Mouse (Mus musculus): ENCODE measurements around the gene Birc3. TPM values are rescaled to one million over a fixed set of nuclear protein-coding genes. Genes with fewer than 3 reads are reported as not detected.

Gene Birc3
- total and polyA plus RNA-seq, 3 experiments, result 11.6 to 26.5 TPM; not detected in 1

DNA sequence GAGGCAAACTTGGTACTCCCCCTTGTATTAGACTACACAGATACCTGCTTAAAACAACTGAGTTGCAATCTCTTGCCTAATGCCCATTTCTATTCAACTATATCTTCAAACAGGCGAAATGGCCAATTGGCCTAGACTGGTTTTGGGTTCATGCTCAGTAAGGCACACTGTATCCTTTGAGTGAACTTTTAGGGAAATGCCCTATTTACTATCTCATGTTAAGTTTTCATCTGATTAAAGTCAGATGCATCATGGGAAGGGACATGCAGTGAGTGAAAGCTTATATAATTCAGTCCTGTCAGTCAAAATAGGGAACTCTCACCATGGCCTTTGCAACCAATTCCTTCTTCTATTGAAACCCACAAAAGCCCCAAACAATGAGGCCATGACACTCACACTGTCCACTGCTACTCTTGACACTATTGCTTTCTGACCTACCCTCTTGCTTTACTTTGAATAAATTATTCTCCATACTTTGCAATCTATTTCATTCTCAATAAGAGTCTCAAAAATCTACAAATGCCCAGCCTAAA lies 26.3 kb downstream of the Birc3 start:
- Histone ChIP-seq H3K9ac (ENCODE audit: control insufficient read depth, low read depth, low read length, poor library complexity, severe bottlenecking) (no peak overlapping the region), H3K27me3 (ENCODE audit: control insufficient read depth in 1 of 2, insufficient read depth in 2 of 2, low read length in 2 of 2) (no peaks in the 10 kb centered on the region), H3K4me3 (ENCODE audit: control insufficient read depth in 1 of 2, insufficient read depth in 1 of 2, low read depth in 2 of 2, low read length in 2 of 2) (no peak overlapping the region), H3K36me3 (ENCODE audit: control insufficient read depth in 1 of 2, insufficient read depth in 2 of 2, low read length in 2 of 2) (no peaks in the 10 kb centered on the region; a peak in 1 of 4 replicates), H3K27ac (ENCODE audit: control insufficient read depth, low read depth, low read length) (no peak overlapping the region), H3K79me2 (ENCODE audit: control insufficient read depth, insufficient read depth, low read length, poor library complexity) (no peaks in the 10 kb centered on the region), H3K4me1 (ENCODE audit: control insufficient read depth in 1 of 2, insufficient read depth in 2 of 2, low read length in 2 of 2) (peaks cover 0 to under 1% of the 10 kb centered on the region in 2 experiments; a peak in 1 of 4 replicates), H3K9me3 (replicated peaks; ENCODE audit: insufficient read depth, low read length) (no peaks in the 10 kb centered on the region)
- DNase-seq (ENCODE audit: low read depth, low spot score), result peak; percentile 45
- TF ChIP-seq MEF2A (IDR thresholded peaks at IDR 0.05; ENCODE audit: extremely low read depth, insufficient replicate concordance, low read depth, low read length, poor library complexity, severe bottlenecking), result no peak
- TF ChIP-seq JUND (IDR thresholded peaks at IDR 0.05; ENCODE audit: low read depth, low read length), result no peak
- no peak for TF ChIP-seq POLR2AphosphoS5 (IDR thresholded peaks at IDR 0.05; ENCODE audit: borderline replicate concordance, low read depth, low read length)
- TF ChIP-seq ZKSCAN1 (IDR thresholded peaks at IDR 0.05; ENCODE audit: low read depth, low read length), result no peak
- no peak for TF ChIP-seq ZC3H11A (IDR thresholded peaks at IDR 0.05; ENCODE audit: low read depth, low read length)
- TF ChIP-seq CTCF (IDR thresholded peaks at IDR 0.05 in 2 of 3, conservative IDR thresholded peaks at IDR 0.05 in 1 of 3; ENCODE audit: control insufficient read depth in 1 of 3, insufficient read depth in 1 of 3, low read depth in 2 of 3, low read length in 3 of 3, poor library complexity in 1 of 3, severe bottlenecking in 1 of 3), result no peak
- TF ChIP-seq ZNF384 (IDR thresholded peaks at IDR 0.05; ENCODE audit: low read depth, low read length), result no peak
- TF ChIP-seq E2F4 (IDR thresholded peaks at IDR 0.05; ENCODE audit: borderline replicate concordance, low read depth, low read length), result no peak
- no peak for TF ChIP-seq RAD21 (IDR thresholded peaks at IDR 0.05; ENCODE audit: low read depth, low read length)
- no peak for TF ChIP-seq MAX (IDR thresholded peaks at IDR 0.05; ENCODE audit: low read length)
- TF ChIP-seq HCFC1 (IDR thresholded peaks at IDR 0.05; ENCODE audit: low read depth, low read length), result no peak
- no peak for TF ChIP-seq BHLHE40 (IDR thresholded peaks at IDR 0.05; ENCODE audit: borderline replicate concordance, low read depth, low read length)
- no peak for TF ChIP-seq MAFK (IDR thresholded peaks at IDR 0.05; ENCODE audit: borderline replicate concordance, low read depth, low read length)
- no peak for TF ChIP-seq POLR2A (IDR thresholded peaks at IDR 0.05; ENCODE audit: control insufficient read depth in 1 of 2, insufficient read depth in 1 of 2, low read depth in 1 of 2, low read length in 2 of 2, poor library complexity in 1 of 2)
- no peak for TF ChIP-seq ELF1 (IDR thresholded peaks at IDR 0.05; ENCODE audit: low read depth, low read length)
- TF ChIP-seq GATA1 (IDR thresholded peaks at IDR 0.05; ENCODE audit: low read depth, low read length), result no peak
- TF ChIP-seq MXI1 (IDR thresholded peaks at IDR 0.05; ENCODE audit: low read depth, low read length), result no peak

DNA sequence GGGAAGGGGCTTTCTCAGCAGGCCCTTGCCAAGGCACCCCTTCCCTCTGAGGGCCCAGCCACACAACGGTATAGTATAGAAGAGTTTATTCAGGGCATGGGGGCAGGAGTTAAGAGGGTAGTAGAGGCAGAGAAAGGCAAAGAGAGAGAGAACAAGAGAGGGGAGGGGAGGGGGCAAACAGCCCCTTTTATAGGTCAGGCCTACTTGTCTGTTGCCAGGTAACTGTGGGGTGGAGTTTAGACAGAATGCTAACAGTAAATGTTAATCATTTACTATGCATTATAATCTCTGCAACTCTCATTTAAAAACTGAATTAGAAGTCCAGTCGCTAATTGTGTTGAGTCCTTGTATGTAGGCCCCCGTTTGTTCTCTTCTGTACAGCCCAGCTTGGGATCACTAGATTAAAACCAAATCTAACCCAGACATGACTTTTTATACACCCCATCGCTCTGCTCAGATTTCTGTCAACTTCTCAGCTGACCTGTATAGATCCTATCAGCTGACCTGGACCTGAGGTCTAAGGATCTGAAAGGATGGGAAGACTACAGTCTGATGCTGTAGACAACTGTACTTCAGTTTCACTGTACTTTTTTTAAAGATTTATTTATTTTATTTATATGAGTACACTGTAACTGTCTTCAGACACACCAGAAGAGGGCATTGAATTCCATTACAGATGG lies 27.6 kb downstream of the Birc3 start:
- H3K4me1 ChIP-seq (ENCODE audit: control insufficient read depth in 1 of 2, insufficient read depth in 2 of 2, low read length in 2 of 2), result no peaks in the 10 kb centered on the region
- no peaks in the 10 kb centered on the region for H3K9me3 ChIP-seq (replicated peaks; ENCODE audit: insufficient read depth, low read length)
- no peak overlapping the region for H3K9ac ChIP-seq (ENCODE audit: control insufficient read depth, low read depth, low read length, poor library complexity, severe bottlenecking)
- H3K27me3 ChIP-seq (ENCODE audit: control insufficient read depth in 1 of 2, insufficient read depth in 2 of 2, low read length in 2 of 2), result no peaks in the 10 kb centered on the region
- H3K4me3 ChIP-seq (ENCODE audit: control insufficient read depth in 1 of 2, insufficient read depth in 1 of 2, low read depth in 2 of 2, low read length in 2 of 2), result no peak overlapping the region
- no peak for DNase-seq (ENCODE audit: low read depth, low spot score)
- no peaks in the 10 kb centered on the region; a peak in 1 of 4 replicates for H3K36me3 ChIP-seq (ENCODE audit: control insufficient read depth in 1 of 2, insufficient read depth in 2 of 2, low read length in 2 of 2)
- TF ChIP-seq POLR2AphosphoS5 (IDR thresholded peaks at IDR 0.05; ENCODE audit: borderline replicate concordance, low read depth, low read length) (no peak), MYC (IDR thresholded peaks at IDR 0.05; ENCODE audit: low read depth, low read length) (no peak), POLR2A (IDR thresholded peaks at IDR 0.05; ENCODE audit: control insufficient read depth in 1 of 2, insufficient read depth in 1 of 2, low read depth in 1 of 2, low read length in 2 of 2, poor library complexity in 1 of 2) (no peak), TCF12 (IDR thresholded peaks at IDR 0.05; ENCODE audit: low read depth, low read length) (no peak), MAZ (IDR thresholded peaks at IDR 0.05; ENCODE audit: low read depth, low read length) (no peak), HCFC1 (IDR thresholded peaks at IDR 0.05; ENCODE audit: low read depth, low read length) (no peak), ELF1 (IDR thresholded peaks at IDR 0.05; ENCODE audit: low read depth, low read length) (no peak)
- no peak overlapping the region for H3K27ac ChIP-seq (ENCODE audit: control insufficient read depth, low read depth, low read length)
- H3K79me2 ChIP-seq (ENCODE audit: control insufficient read depth, insufficient read depth, low read length, poor library complexity), result no peaks in the 10 kb centered on the region
